Mouse (Mus musculus) T-cell, adult 66 days (primary cell): Measurements from ENCODE around the gene Foxd3. TPM values are rescaled to one million over a fixed set of nuclear protein-coding genes. Genes with fewer than 3 reads are reported as not detected.

Source experiments
- total RNA-seq, 2 experiments: library from RNA; stranded (reverse); gene quantifications; 3 replicates in 1 of 2; 4 replicates in 1 of 2; pipeline ENCODE4 v1.2.4; 2023

Gene Foxd3
- total RNA-seq: not detected

DNA sequence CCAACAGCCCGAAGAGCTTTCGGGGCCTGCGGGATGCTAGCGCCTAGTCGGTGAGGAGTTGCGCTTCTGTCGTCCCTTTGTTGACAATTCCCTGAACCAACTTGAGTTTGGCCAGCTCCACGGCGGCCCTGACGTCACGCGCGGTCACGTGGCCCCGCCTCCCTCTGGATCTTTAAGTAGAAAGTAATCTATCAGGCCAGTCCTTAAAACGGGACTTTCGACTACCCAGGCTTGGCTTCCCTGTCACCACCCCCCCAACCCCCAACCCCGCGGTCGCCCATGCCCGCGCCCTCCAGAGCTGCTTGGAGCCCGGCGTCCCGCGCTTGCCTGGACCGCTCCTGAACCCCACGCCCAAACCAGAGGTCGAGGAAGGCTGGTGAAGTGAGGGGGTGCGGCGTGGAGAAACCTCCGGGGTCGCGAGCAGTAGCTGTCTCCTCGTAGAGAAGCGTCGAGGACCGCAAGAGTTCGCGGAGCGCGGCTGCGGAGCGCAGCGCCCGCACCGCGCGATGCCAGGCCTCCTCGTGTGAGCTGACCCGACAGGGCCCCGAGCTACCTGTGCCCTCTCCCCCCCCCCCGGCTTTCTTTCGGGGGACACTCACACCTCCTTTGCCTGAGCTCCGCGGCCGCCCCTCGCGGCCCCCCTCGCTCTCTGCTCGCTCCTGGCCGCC, at the start of gene Foxd3:
Gene Foxd3, plus strand, starts transcription at position 363 of the 668 bp plus-strand sequence.

Other genes with a start within 250 kb of the Foxd3 start
- 1 to 10 TPM; 3.7 to 5.1 TPM for gene Alg6, start 59.4 kb downstream of the Foxd3 start, total RNA-seq
- 1 to 10 TPM; 9.0 to 9.9 TPM for gene Efcab7, start 172.9 kb downstream of the Foxd3 start, total RNA-seq